Mouse (Mus musculus): ENCODE results near the gene Trnau1ap.

GRCm38 (mm10) chr4:132295696-132296390 lies 33.5 kb downstream of the Trnau1ap start:
- TF ChIP-seq POLR2A (IDR thresholded peaks at IDR 0.05; ENCODE audit: insufficient read depth, low read depth, low read length) = no peak
- TF ChIP-seq CTCF (IDR thresholded peaks at IDR 0.05; ENCODE audit: insufficient read depth, low read depth, low read length) = no peak
